Mouse (Mus musculus) adrenal gland, adult (tissue): ENCODE results near the gene 2810459M11Rik.
A peak's percentile ranks its signal among the peaks of the same experiment; 100 is the strongest.
"Not testable (repeated sequence)": the region's sequence is repeated elsewhere in the genome, so short reads cannot be mapped to it uniquely, and the experiment has no call there.

Source experiments
- DNase-seq, 2 experiments: peaks; one replicate each; pipeline ENCODE4 v3.0.0; 2022 to 2023; ENCODE audit warnings: low spot score in 1 of 2; ENCODE audit not compliant: inconsistent age in 2 of 2

The 2810459M11Rik gene

GRCm38 (mm10) chr1:86045848-86046805 is at the start of gene 2810459M11Rik:
Gene 2810459M11Rik, plus strand, starts transcription at chr1:86045863.
- DNase-seq = peak in 1 of 2 experiments; percentile 77

- DNase-seq = no peak
These were observed 48.4 kb upstream of the 2810459M11Rik start for GRCm38 (mm10) chr1:85997221-85997620.

- DNase-seq = no peak
These were observed 47.7 kb upstream of the 2810459M11Rik start for GRCm38 (mm10) chr1:85998012-85998411.

DNA sequence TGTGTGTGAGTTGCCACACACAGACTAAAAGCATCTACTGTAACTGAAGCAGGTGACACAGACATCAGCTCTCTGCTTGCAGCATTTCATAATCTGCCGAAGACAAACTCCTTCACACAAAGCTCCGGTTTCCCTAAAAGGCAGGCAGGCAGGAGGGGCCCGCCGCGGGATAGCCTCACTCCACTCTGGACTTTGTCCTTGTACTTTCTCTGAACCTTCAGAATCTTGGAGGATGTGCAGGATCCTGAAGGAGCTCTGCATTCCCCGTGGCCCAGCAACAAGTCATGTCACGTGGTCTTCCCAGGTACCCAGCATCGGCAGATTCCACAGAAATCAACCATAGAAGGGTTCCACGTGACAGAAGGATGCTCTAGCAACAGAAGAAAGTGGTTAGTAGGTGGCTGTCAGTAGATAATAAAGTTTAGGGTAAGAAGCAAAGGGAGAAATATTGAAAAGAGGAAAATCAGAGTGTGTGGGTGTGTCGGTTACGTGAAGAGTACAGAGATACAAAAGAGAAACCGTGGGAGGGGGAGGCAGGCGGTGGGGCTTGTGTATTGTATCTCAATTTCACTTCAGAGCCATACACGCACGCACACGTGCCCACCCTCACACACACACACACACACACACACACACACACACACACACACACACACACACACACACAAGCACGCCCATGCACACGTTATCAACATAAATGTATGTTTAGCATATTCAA is 45.7 kb upstream of the 2810459M11Rik start:
- no peak for DNase-seq

- no peak for DNase-seq
These were observed 40.1 kb upstream of the 2810459M11Rik start for GRCm38 (mm10) chr1:86005540-86005939.

DNA sequence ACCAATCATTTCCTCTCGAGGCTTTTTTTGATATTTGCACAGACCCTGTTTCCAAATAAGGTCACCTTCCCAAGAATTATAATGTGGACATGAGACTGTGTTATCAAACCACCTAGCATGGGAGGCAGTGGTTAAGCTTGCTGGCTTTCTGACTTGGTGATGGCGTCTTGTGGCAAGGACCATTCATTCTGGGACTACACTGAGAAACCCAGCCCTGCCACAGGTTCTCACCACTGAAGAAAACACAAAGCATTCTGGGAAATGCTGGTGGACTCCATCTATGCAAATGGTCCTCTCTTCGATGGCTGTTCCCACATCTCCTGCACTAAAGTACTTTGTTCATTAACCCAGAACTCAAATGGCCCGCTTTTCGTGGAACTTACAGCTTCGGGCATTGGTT is 39.6 kb upstream of the 2810459M11Rik start:
- no peak for DNase-seq

GRCm38 (mm10) chr1:86007778-86008177 is 37.9 kb upstream of the 2810459M11Rik start:
- peak; percentile 88 to 96 for DNase-seq

DNA sequence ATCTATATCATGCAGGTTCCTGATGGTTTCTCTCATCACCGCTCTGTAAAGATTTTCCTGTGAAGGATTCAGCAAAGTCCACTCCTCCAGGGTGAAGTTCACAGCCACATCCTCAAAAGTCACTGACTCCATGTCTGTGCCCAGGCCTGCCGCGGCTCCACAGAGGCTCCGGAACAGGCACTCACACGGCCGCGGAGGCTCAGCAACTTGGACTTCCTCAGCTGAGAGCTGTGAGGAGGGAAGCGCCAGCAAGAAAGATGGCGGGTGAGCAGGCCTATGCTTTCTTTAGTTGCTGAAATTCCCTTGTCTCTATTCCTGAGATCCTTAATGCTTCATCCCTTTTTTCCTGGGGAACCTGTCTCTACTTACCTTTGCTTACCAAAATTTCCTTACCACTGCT is 29.9 kb upstream of the 2810459M11Rik start:
- not testable (repeated sequence) for DNase-seq

DNA sequence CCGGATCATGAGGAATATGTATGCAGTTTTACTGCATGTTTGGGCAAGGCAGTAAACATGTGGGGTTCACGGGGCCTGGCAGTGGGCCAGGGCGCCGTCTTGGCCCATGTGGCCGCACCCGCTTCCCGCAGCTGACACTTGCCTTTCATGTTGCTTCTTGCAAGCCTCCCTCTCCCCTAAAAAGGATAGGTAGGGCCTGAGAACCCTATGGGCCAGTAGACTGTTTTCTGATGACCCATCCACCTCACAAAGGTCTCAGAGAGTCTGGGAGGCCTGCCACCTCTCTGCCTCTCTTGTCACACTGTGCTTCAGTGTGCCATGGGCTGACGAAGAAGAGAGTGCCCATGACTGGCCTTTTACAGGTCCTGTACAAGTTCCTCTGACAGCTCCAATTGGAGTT is 29.1 kb upstream of the 2810459M11Rik start, which contains the start of gene Spata3:
Gene Spata3, plus strand, starts transcription at position 301 of the 400 bp plus-strand sequence.
- DNase-seq = no peak

- peak; percentile 52 to 81 for DNase-seq
These were observed 27.2 kb upstream of the 2810459M11Rik start for GRCm38 (mm10) chr1:86018235-86019055.

DNA sequence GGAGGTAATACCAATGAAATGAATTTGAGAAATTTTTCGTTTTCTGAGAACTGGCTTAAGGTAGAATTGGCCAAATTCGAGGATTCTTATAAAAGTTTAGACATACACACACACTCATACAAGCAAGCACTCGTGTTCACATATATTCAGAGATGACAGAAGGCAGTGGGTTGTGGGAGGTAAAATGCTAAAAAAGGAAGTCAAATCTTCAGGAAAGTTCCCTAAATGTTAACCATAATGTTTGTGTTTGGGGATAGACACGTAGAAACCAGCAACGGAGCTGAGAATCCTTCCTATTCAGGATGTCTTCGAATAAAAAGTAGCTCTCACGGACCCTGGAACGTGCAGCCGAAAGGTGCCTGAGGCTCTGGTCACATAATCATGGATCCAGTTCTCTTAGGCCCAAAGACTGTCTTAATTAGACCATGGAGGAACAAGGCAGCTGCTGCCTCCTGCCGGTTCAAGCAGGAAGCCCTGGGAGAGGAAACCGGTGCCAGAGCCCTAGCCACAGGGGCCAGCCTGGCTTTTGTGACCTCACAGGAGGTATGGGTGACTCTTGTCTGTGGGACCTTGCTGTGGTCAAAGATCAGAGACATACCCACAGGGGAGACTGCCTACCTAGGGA is 24.2 kb upstream of the 2810459M11Rik start:
- DNase-seq = no peak

GRCm38 (mm10) chr1:86032273-86032987 is 13.2 kb upstream of the 2810459M11Rik start:
- DNase-seq = peak in 1 of 2 experiments; percentile 49

GRCm38 (mm10) chr1:86038191-86038951 is 7.3 kb upstream of the 2810459M11Rik start:
- DNase-seq = peak; percentile 67 to 87

DNA sequence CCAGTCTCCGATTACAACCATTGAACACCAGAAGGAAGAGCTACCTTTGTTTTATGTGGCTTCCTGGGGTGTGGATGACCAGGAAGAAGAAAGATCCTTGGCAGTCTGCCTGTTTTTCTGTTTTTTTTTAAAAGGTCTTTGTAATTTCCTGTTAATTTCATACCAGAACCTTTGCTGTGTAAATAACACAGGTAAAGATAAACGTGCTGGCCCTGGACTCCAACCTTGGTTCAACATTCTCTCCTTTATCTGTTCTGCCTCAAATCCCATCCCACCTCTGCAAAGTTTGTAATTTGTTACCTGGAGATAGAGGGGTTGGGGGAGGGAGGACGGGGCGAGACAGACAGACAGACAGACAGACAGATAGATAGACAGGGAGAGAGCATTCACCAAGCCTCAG is 5.5 kb upstream of the 2810459M11Rik start:
- DNase-seq = no peak

DNA sequence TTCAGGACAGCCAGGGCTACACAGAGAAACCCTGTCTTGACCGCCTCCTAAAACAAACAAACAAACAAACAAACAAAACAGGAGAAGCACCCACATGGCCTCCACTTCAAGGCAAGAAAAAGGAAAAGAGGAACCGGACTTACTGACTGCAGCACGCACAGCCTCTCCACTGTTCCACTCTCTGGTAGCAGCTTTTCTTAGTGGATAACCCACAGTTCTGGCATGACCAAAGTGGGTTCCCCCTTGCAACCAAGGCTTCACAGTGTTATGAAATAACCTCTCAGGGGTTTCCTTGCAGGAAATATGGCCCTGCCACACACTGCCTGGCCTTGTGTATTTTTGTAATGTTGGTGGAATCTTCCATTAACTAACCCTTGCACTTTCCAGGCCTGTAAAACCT is 4.8 kb upstream of the 2810459M11Rik start:
- DNase-seq = no peak

DNA sequence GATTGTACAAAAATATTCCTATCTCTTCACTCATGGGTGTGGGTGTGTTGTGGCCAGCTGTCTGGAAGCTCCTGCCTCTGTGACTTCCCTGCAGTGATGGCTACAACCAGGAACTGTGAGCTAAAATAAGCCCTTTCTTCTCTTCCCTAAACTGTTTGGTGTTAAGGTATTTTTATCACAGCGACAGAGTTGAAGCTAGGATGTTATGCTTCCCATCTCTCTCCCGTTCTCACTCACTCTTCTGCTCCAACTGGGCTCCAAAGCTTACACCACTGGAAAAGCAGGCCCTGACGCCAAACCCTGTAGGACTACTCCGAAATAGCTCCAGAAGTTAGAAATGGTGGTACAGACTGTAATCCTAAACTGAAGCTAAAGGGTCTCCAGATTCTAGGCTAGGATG is 607 bp upstream of the 2810459M11Rik start:
- DNase-seq = no peak

- no peak for DNase-seq
These were observed 1.3 kb downstream of the 2810459M11Rik start for GRCm38 (mm10) chr1:86046833-86047563.

- DNase-seq = peak in 1 of 2 experiments; percentile 56
These were observed 2.6 kb downstream of the 2810459M11Rik start for GRCm38 (mm10) chr1:86048231-86048630.
